Mouse (Mus musculus) retina, embryonic 14.5 days (tissue): ENCODE results near the gene Cbfa2t3.
A peak's percentile ranks its signal among the peaks of the same experiment; 100 is the strongest.
"Not testable (repeated sequence)": the region's sequence is repeated elsewhere in the genome, so short reads cannot be mapped to it uniquely, and the experiment has no call there.

Experiments
- DNase-seq: peaks from one replicate; pipeline ENCODE4 v3.0.0-alpha.2; 2015; ENCODE audit warnings: low spot score

Gene Cbfa2t3

DNA sequence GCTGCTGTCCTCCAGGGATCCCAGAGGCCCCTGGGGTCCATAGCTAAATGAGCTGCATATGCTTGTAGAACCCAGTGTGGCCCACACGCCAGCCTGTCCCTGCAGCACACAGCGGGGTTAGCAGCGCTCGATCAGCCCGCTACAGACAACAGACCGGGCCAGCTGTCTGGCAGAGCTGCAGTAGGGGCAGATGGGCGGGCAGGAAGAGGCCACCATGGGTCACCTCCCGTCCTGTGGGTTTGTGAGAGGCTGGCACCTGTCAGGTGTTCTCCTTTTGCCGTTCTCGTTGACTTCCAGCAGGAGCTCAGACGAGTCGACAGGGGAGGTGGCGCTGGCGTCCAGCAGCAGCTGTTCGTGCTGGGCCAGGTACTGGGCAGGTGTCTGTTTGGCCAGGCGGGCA is 60.3 kb downstream of the Cbfa2t3 start:
- peak; percentile 26 for DNase-seq

- DNase-seq, result no peak
These were observed 61.7 kb downstream of the Cbfa2t3 start for GRCm38 (mm10) chr8:122637230-122637629.

- no peak for DNase-seq
These were observed 62.1 kb downstream of the Cbfa2t3 start for GRCm38 (mm10) chr8:122636803-122637175.

GRCm38 (mm10) chr8:122635878-122636802 is 62.8 kb downstream of the Cbfa2t3 start:
- DNase-seq, result no peak

DNA sequence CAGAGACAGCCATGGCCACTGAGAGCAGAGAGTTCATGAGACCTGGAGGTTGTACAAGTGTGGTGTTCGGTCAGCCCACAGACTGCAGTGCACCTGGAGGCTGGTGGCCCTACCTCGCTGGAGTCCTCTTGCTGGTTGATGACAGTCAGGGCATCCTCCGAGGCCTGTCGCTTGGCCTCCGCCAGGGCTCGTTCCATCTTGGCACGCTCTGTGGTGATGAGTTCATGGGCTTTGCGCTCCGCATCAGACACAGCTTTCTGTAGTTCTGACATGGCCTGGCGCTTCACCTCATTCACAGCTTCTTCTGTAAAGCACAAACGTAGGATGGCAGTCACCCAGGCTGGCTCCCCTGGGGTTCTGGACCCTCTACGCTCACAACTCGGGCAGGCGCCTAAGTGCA is 65.7 kb downstream of the Cbfa2t3 start:
- DNase-seq, result no peak

DNA sequence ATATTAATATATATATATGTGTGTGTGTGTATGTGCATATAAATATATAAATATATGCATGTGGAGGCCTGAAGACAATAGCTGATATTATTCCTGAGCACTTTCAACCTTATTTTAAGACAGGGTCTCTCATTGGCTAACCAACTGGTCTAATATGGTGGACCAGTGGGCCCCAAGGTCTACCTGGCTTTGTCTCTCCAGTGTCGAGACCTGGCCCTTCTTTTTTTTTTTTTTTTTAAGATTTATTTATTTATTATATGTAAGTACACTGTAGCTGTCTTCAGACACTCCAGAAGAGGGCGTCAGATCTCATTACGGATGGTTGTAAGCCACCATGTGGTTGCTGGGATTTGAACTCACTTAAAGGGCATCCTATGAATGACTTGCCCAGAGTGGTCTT is 66.8 kb downstream of the Cbfa2t3 start:
- not testable (repeated sequence) for DNase-seq

DNA sequence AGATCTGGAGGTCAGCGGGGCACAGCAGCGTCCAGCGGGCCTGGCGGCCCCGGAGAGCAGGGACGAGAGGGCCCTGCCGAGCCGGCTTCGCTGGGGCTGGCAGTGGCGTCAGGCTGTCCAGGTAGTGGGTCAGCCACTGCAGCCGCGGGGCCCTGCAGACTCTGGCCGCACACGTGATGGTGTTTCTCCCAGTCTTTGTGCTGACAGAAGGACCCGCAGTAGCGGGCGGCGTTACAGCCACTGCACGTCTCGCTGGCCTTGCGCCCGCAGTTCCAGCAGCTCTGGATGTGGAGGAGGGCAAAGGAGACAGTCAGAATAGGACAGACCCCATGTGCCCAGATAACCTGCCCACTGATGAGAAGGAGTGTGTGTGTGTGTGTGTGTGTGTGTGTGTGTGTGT is 68.2 kb downstream of the Cbfa2t3 start:
- DNase-seq, result no peak

DNA sequence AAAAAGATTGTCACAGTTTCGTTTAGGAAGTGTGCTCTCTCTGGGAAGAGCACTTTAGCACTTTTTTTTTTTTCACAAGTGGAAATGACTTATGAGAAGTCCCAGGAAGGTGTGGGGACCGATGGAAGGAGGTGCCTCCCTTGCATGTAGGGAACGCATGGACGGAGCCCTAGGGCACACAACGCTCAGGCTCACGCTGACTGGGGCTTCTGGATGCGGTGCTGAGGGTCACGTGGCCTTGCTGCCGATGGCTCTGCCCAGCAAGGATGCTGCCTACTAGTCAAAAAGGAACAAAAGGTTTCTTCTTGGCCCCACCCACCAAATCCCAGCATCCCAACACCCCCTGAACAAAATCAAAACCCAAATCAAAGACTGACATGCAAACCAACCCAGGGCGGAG is 69.5 kb downstream of the Cbfa2t3 start:
- no peak for DNase-seq

- no peak for DNase-seq
These were observed 72.0 kb downstream of the Cbfa2t3 start for GRCm38 (mm10) chr8:122626896-122627295.

DNA sequence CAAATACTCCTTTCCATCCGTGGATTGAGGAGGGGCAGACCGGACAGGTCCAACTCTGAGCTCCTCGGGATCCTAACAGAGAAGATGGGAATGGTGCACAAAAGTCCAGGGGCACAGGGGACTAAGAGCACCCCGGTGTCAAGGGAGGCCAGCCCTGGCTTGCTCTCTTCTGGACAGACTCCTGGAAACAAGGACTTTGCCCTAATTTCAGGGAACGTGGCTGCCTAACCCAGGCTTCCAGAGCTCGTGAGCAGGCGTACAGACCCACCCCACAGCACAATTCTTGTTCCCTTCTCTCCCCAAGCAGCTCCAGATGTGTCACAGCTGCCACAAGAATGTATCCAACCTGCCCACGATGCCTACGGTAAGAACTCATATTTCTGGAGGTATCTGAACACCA is 73.1 kb downstream of the Cbfa2t3 start:
- DNase-seq, result no peak

DNA sequence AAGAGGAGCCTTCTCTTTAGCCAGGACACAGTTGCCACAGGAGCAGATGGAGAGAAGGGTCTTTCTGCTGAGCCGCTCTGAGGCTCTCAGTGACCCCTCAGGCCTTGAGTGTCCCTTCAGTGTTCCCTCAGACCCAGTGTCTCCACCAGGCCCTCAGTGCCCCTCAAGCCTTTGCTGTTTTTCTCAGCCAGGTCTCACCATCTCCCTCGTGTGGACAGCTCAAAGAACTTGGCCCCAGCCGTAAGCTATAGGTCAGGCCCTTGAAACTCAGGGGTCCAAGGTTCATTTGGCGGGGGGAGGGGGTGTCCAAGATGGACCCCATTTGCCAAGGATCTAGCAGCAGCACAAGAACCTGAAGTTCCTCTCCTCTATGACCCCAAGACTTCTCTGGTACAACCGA is 74.3 kb downstream of the Cbfa2t3 start:
- DNase-seq, result no peak

DNA sequence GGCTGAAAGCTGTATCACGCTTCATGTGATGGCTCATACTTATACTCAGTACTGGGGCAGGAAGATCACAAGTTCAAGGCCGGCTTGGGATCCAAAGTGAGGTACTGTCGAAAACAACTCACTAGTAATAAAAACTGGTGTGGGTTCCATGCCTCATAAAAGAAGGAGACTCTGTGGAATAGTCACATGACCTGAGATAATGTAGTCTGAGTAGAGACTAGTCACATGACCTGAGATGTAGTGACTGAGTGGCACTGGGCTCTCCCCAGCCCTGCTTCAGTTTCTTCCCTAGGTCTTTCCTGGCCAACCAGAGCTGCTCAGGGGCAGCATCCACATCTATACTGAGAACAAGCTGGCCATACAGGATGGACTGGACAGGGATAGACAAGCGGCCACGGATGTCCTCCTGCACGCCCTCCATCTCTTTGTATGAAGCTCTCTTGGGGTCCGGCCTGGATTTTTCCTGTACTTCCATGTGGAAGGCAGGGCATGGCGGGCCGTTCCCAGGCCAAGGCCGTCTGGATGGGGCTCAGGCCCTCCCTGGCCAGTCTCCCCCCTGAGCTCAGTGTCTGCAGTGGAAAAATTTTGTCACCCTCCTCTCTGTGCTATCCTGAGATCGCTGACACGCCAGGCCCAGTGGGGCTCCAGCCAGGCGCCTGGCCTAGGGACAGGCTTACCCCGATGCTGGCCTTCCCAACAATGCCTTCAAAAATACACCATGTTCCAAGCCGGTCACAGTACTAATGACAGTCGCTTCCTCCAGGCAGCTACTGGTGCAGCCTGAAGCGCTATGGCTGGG is 74.9 kb downstream of the Cbfa2t3 start:
- no peak for DNase-seq

DNA sequence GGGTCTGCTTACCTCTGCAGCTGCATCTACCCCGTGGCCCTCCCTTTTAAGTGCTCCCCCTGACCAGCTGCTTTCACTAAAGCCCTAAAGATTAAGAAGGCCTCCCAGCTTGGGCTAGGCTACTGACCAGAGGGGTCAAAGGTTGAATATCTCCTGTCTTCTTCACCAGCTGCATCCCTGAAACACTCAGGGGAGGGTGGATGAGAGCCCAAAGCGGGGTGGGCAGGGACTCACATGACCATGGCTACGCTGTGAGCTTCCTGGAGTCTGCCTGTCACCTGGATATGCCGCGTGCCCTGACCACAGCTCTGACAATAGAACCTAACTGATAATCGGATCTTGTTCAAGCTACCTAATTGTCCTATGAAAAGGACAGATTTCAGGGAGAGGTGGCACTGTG is 76.2 kb downstream of the Cbfa2t3 start, which contains the start of gene Pabpn1l:
Gene Pabpn1l (minus strand): TSS at position 13 of the 400 bp plus-strand sequence.
- no peak for DNase-seq

- no peak for DNase-seq
These were observed 78.5 kb downstream of the Cbfa2t3 start for GRCm38 (mm10) chr8:122620446-122620845.

GRCm38 (mm10) chr8:122618660-122619378 is 80.1 kb downstream of the Cbfa2t3 start:
- DNase-seq, result no peak

GRCm38 (mm10) chr8:122617947-122618546 is 80.9 kb downstream of the Cbfa2t3 start:
- DNase-seq, result peak; percentile 83

- no peak for DNase-seq
These were observed 82.6 kb downstream of the Cbfa2t3 start for GRCm38 (mm10) chr8:122616181-122616905.

DNA sequence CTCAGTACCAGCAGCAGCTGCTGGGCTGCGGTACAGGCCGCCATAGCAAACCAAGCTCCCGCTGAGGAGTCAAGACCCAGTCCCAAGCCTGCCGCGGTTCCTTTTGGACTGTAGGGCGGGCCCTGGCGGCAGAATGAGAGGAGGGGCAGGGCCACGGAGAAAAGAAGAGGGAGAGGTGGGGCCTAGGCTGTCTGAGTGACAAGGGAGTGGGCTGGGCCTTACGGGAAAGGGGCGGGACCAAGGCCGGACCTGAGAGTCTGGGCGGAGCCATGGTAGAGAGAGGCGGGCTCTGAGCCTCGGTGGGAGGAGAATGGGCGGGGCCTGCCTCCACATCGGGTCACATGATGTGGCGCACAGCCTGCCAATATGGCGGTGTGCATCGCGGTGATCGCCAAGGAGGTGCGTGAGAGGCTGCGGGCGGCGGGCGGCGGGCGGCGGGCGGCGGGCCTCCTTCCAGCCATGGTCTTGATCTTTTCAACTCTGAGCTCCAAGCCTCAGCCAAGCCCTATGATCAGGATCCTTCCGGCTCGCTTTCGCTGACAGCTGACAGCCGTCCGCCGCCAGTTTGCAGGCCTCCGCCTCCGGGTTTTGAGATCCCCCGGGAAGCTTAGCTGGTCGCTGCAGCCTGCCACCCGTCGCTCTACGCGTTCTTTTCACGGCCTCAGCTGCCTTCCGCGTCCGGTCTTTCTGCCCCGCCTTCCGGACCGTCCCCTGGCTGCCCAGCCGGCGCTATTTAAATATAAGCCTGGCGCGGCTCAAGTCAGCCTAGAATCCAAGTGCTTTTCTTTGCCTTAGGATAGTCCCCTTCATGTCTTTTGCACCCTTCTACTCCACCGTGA is 87.4 kb downstream of the Cbfa2t3 start, which contains the start of the genes Galns and Trappc2l:
Gene Galns (minus strand): TSS at position 169 of the 839 bp plus-strand sequence.
Gene Trappc2l (plus strand): TSS at position 346 of the 839 bp plus-strand sequence.
- peak; percentile 100 for DNase-seq

DNA sequence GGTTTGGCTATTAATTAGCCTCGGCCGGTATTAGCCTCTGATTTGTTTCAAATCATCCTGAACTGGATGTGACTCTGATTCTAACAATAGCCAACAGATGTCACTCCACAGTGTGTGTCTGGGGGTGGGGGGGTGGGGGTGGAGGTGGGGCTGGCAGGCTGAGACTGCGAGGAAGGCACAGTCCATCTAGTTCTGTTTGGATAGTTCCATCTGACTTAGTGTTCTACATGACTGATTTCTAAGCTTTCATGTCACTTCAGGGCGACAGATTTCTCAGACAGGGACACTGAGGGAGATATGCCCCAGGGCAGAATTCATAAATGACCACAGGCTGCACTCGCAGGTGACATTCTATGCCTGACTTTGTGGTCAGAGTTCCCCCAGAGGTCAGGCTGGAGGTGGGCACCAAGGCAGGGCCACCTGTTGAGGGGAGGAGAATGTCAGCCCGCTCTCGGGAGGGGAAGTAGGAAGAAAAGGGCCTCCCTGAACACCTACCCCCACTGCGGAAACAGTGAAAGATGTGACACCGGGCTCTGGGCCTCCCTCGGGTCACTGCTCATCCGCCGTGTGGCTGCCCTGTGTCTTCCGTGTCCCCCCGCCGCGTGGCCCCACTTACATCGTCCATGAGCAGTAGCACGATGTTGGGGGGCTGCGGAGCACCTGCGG is 88.2 kb downstream of the Cbfa2t3 start:
- DNase-seq, result no peak

GRCm38 (mm10) chr8:122610209-122610608 is 88.7 kb downstream of the Cbfa2t3 start:
- DNase-seq, result no peak
